Mouse (Mus musculus): ENCODE results near the gene Ugt1a7c. TPM values are rescaled to one million over a fixed set of nuclear protein-coding genes. Genes with fewer than 3 reads are reported as not detected.
"Not testable (repeated sequence)": the region's sequence is repeated elsewhere in the genome, so short reads cannot be mapped to it uniquely, and the experiment has no call there.

Ugt1a7c gene
- polyA plus RNA-seq (2012; rRNA removed): 12.4 and 34.3 TPM in 2 replicates

- WGBS: 3% methylated on average over 10 of the region's 10 CpGs
- peak; percentile 61 for DNase-seq (ENCODE audit: low read depth, low spot score)
These were observed at the start of gene Ugt1a7c for GRCm38 (mm10) chr1:88094941-88095492. TSS of gene Ugt1a7c (plus strand) at chr1:88095062.

- DNase-seq (ENCODE audit: low read depth, low spot score): not testable (repeated sequence)
- 94% methylated on average over 2 of the region's 2 CpGs for WGBS
These were observed 47.5 kb upstream of the Ugt1a7c start for GRCm38 (mm10) chr1:88047408-88047807.

GRCm38 (mm10) chr1:88055088-88055487 is 39.8 kb upstream of the Ugt1a7c start, which contains the start of gene Ugt1a10:
TSS of gene Ugt1a10 (plus strand) at chr1:88055388.
- 63% methylated on average over 1 of the region's 1 CpGs for WGBS
- no peak for DNase-seq (ENCODE audit: low read depth, low spot score)

- WGBS: 89% methylated on average over 1 of the region's 2 CpGs
- not testable (repeated sequence) for DNase-seq (ENCODE audit: low read depth, low spot score)
These were observed 28.3 kb upstream of the Ugt1a7c start for GRCm38 (mm10) chr1:88066472-88067102.

GRCm38 (mm10) chr1:88070495-88070894 is 24.4 kb upstream of the Ugt1a7c start, which contains the start of gene Ugt1a9:
TSS of gene Ugt1a9 (plus strand) at chr1:88070800.
- no peak for DNase-seq (ENCODE audit: low read depth, low spot score)
- 28% methylated on average over 2 of the region's 2 CpGs for WGBS

GRCm38 (mm10) chr1:88070902-88071301 is 24.0 kb upstream of the Ugt1a7c start:
- no peak for DNase-seq (ENCODE audit: low read depth, low spot score)
- 83% methylated on average over 4 of the region's 4 CpGs for WGBS

GRCm38 (mm10) chr1:88074471-88074870 is 20.4 kb upstream of the Ugt1a7c start:
- WGBS: 87% methylated on average over 2 of the region's 2 CpGs
- no peak for DNase-seq (ENCODE audit: low read depth, low spot score)

- no peak for DNase-seq (ENCODE audit: low read depth, low spot score)
- 85% methylated on average over 1 of the region's 1 CpGs for WGBS
These were observed 17.7 kb upstream of the Ugt1a7c start for GRCm38 (mm10) chr1:88077128-88077527.

- WGBS: 96% methylated on average over 1 of the region's 1 CpGs
- DNase-seq (ENCODE audit: low read depth, low spot score): no peak
These were observed 13.2 kb upstream of the Ugt1a7c start for GRCm38 (mm10) chr1:88081670-88082069.

GRCm38 (mm10) chr1:88086125-88086524 is 8.7 kb upstream of the Ugt1a7c start:
- no peak for DNase-seq (ENCODE audit: low read depth, low spot score)
- 25% methylated on average over 1 of the region's 1 CpGs for WGBS

GRCm38 (mm10) chr1:88087513-88087912 is 7.3 kb upstream of the Ugt1a7c start, which contains the start of gene Ugt1a8:
TSS of gene Ugt1a8 (plus strand) at chr1:88087813.
- WGBS: 38% methylated on average over 3 of the region's 3 CpGs

GRCm38 (mm10) chr1:88092341-88092740 is 2.5 kb upstream of the Ugt1a7c start:
- DNase-seq (ENCODE audit: low read depth, low spot score): no peak

More at GRCm38 (mm10) chr1:88087513-88087912, 7.3 kb upstream of the Ugt1a7c start, which contains the start of gene Ugt1a8:
- DNase-seq (ENCODE audit: low read depth, low spot score): no peak

GRCm38 (mm10) chr1:88094270-88094676 is 589 bp upstream of the Ugt1a7c start:
- DNase-seq (ENCODE audit: low read depth, low spot score): not testable (repeated sequence)
- WGBS: 18% methylated on average over 3 of the region's 3 CpGs

GRCm38 (mm10) chr1:88098546-88098945 is 3.7 kb downstream of the Ugt1a7c start:
- WGBS: 47% methylated on average over 3 of the region's 3 CpGs
- DNase-seq (ENCODE audit: low read depth, low spot score): not testable (repeated sequence)

GRCm38 (mm10) chr1:88099691-88100090 is 4.8 kb downstream of the Ugt1a7c start:
- DNase-seq (ENCODE audit: low read depth, low spot score): not testable (repeated sequence)
- 68% methylated on average over 2 of the region's 2 CpGs for WGBS

- not testable (repeated sequence) for DNase-seq (ENCODE audit: low read depth, low spot score)
- WGBS: 19% methylated on average over 3 of the region's 3 CpGs
These were observed 8.2 kb downstream of the Ugt1a7c start, which contains the start of gene Ugt1a6b for GRCm38 (mm10) chr1:88103019-88103418. TSS of gene Ugt1a6b (plus strand) at chr1:88103252.

- not testable (repeated sequence) for DNase-seq (ENCODE audit: low read depth, low spot score)
- 49% methylated on average over 5 of the region's 5 CpGs for WGBS
These were observed 9.0 kb downstream of the Ugt1a7c start for GRCm38 (mm10) chr1:88103697-88104468.

- no peak for DNase-seq (ENCODE audit: low read depth, low spot score)
- 98% methylated on average over 1 of the region's 1 CpGs for WGBS
These were observed 10.0 kb downstream of the Ugt1a7c start for GRCm38 (mm10) chr1:88104667-88105430.

GRCm38 (mm10) chr1:88105656-88106055 is 10.8 kb downstream of the Ugt1a7c start:
- DNase-seq (ENCODE audit: low read depth, low spot score): no peak
- 32% methylated on average over 2 of the region's 2 CpGs for WGBS
